Mouse (Mus musculus): Measurements from ENCODE around the gene Cep41.

Gene Cep41

DNA sequence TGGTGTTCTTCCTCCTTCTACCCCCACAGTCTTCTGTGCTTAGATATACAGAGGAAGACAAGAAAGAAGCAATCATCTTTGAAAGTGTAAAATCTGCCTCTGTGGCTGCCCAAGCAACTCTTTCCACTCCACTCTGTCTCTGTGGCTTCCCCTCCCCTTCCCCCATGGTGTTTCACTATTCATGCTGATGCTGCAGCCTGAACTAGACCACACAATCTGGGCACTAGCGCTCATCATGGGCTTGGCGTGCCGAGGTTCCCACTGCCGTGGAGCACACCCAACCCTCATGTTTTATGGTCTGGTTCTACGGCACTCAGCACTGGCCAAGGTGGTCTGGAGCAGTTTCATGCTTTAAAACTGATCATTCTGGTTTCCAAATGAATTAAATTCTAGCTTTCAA, 21.9 kb downstream of the Cep41 start:
- DNase-seq = no peak

DNA sequence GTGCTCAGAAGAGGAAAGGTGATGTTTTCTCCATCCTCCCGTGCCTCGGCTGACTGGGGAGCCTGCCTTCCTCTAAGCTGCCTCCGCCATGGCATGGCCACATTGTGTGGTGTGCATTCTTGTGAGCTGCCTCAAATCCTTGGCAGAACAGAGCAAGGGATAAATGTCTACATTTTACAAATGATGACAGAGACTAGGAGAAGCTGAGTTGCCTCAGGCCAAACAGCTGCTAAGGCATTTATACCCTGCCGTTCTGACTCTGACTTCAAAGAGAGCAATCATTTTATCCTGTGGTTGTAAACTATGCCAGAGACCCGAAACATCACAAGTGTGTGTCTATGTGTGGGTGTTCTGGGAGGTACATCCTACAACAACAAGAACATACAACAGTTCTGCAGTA, 26.0 kb downstream of the Cep41 start:
- DNase-seq = no peak

GRCm38 (mm10) chr6:30666043-30666442, 27.5 kb downstream of the Cep41 start:
- DNase-seq = no peak

- DNase-seq = no peak
These were observed 28.3 kb downstream of the Cep41 start for GRCm38 (mm10) chr6:30665296-30665695.

- no peak for DNase-seq
These were observed 28.8 kb downstream of the Cep41 start for GRCm38 (mm10) chr6:30664776-30665175.

DNA sequence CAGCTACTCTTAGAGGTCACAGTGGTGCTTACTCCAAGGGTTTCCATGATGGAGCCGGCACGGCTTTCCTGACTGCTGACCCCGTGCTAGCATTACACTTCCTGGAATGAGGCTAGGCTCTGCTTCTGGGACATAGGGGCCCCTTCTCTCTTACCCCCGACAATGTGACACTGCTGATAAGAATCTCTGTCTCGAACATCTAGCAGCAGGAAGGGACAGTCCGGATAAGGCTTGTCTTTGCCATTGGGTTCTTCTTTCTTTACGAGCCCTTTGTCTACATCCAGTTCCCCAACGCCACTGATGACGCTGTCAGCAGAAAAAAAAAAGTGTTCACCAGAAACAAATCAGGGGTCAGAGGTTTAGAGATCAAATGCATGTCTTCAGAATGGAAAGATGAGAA, 34.9 kb downstream of the Cep41 start:
- DNase-seq = no peak

DNA sequence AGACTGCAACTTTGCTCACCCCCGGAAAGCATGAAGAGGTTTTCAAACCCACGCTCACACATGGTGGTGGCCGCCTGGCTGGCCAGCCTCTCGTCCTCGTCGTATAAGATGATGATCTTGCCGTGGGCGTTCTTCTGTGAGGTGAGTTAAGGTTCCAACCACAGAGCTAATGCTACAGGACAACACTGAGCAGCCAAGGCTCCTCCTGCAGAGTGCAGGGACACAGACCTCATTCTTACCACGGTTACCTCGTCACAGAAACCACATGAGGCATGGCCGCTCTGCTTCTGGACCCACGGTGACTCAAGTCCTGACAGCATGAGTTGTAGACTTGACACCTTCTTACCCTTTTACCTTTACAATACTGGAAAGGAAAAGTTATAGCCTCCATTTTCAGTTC, 36.3 kb downstream of the Cep41 start:
- DNase-seq = no peak

DNA sequence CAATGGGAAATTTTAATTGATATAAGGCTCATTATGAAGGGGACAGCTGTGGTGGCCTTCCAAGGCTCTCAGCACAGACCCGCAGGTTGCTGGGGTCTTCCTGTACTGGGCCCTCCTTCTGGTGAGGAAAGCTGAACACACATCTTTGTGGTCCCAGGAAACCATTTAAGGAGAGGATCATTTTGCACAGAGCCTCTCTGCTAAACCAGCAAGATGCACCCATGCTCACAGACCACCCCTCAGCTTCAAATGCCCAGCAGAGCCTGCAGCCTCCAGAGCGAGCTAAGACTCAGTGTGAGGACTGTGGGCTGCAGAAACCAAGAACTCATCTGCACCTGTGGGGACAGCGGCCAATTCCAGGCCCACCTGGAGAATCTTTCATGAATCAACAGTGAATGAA, 38.6 kb downstream of the Cep41 start:
- no peak for DNase-seq

DNA sequence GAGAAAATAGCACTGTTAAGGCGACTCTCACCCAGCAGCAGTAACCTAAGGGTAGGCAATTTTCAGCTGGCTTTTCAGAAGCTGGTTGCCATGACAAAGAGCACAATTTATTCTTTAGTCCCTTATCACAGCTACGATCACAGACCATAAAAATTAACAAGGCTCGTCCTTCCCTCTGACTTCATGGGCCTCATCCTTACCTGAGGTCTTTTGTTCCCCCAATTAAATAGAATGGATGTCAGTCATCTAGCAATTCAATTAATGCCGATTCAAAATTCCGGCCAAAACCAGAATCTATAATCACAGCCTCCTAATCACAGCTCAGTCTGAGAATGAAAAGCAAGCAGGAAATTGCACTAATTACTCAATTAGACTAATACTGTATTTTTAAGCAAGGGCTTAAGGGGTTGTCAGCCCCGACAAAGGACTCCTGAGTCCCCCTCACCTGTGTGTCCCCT, 39.1 kb downstream of the Cep41 start:
- no peak for DNase-seq

DNA sequence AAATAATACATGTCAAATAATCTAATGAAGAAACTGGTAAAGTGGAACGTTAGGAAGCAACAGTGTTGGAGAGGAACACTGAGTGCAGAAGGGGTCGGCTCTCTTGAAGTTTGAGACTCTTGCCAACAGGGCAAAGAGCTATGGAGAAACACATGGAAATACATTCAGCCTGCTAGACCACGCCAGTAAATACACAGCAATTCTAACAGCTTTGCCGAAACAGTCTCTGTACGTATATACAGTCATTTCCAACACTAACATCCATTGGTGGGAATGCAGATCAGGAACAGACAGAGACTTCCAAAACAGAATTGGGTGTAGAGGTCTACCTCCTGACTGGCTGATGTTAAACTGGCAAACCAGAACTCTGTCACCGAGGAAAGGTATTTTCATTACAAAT, 40.0 kb downstream of the Cep41 start:
- DNase-seq = no peak

DNA sequence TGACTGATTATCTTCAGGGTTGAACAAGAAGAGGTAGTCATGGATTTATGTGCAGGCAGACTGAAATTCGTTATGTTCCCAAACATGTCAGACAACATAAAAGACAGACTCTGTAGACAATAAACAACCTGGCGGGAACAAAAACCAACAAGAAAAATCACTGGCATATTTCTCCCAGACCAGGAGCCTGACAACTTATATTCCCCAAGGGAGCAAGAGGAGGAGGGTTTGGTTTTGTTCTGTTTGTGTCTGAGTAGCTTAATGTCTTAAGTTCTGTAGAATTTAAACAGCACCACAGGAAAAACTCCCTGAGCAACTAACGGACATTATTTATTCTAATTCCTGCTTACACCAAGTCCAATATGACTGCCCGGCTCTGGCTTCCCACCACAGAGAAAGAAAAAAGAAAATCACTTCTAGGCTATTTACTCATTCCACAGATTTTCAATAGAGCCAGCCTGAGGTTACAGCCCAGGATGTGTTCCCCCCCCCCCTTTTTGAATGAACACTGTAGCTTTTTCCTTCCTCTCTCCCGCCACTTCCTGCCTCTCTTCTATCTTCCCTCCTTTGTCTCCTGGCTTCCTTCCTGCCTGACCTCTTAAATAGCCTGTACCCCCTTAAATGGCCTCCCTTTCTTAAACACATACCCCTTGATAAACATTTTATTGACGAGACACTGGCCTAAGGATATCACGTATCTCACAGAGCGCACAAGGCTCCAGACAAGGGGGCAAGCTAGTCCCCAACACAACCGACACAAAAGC, 40.9 kb downstream of the Cep41 start:
- DNase-seq = no peak

DNA sequence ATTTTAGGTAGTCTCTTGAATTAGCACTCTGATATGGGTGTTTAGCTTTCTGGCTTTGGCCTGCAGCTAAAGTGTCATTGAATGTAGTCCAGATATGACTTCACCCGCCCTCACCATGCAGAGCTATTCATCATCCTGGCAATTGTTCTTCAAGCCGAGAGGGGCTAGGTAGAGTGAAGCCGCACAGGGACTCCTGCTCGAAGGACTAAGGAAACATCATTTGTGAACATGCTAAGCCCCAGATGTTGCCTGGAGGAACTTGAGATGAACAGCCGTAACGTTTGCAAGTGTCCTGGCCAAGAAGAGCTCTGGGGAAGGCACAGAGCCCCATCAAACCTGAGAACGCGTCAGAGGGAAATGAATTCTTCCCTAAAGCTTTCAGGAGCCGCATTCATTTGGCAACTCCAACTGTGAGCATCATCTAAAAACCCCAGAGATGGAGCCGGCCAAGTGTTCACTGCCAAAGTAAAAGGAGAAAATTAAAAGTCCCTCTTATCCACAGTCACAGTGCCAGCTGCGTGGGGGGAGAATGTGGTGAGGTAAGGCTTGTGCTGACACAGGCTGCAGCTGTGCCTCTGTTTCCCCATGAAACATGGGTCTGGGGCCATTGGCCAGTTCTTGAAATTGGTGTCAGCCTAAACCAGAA, 43.8 kb downstream of the Cep41 start:
- DNase-seq = no peak

DNA sequence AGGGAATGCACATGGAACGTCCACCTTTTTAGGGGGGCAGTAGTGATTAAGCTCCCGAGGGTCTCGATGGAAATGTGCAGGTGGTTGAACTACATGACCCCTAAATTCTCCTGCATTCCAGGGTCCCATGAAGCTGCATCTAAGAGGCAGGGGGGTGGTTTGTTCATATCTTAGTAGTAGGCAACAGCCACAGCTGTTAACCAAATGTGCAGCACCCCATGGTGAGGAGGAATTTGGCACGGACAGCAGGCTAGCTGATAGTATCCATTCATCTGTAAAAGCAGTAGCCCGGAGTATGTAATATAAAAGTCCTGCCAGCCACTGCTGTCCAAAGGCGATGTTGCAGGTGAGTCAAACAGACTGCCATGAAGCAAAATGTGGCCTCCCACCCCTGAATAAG, 48.2 kb downstream of the Cep41 start:
- DNase-seq = no peak

- no peak for DNase-seq
These were observed 49.1 kb downstream of the Cep41 start for GRCm38 (mm10) chr6:30644462-30644861.

GRCm38 (mm10) chr6:30643694-30644460, 49.7 kb downstream of the Cep41 start:
- no peak for DNase-seq

DNA sequence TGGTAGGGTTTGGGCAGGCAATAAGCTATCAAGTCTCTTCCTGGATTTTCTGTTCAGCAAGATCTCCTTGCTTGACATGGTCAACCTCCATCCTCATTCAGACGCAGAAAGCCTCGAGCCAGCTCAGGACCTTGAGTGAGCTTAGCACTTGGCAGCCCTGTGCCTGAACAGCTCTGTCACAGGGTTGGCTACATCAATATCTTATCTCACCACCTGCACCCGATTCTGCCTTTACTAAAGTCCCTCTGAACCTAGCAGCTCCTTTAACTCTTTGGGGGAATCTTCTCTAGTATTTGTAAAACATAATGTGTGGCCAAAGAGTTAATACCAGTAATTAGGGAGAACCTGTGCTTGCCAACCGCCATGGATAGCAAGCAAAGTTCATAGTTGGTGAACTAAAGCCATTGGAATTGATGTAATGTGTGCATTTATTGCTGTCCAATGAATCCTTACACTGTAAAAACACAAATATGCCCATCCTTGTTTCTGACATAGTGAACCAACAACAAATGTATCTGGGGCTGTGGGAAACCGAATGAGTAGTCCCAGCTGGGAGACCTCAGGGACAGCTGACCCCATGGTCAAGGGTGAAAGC, 54.8 kb downstream of the Cep41 start, which contains the start of gene Cpa1:
TSS of gene Cpa1 (plus strand) at position 545 of the 595 bp plus-strand sequence.
- DNase-seq = no peak

GRCm38 (mm10) chr6:30636186-30636842, 57.2 kb downstream of the Cep41 start:
- DNase-seq = no peak

DNA sequence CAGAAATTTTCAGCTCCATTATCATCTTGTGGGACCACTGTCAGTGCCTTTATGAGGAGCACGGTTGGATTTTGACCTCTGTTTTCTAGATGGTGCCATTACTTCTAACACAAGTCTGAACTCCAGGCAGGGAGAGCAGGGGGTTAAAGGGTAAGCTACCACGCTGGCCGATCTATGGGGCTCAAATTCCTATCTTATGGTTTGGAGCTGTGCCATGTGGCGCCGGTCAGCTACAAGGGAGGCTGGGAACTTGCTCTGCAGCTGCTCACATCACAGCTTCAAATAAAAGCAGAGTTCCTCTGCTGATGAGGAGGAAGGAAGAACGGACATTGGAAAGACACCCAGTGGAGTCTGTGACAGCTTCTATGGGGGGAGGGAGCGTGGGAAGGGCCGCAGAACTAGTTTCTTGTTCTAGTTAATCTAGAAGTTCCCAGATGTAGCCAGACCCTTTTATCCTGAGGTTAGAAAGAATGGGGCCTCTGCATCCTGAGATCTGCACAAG, 58.1 kb downstream of the Cep41 start:
- no peak for DNase-seq

DNA sequence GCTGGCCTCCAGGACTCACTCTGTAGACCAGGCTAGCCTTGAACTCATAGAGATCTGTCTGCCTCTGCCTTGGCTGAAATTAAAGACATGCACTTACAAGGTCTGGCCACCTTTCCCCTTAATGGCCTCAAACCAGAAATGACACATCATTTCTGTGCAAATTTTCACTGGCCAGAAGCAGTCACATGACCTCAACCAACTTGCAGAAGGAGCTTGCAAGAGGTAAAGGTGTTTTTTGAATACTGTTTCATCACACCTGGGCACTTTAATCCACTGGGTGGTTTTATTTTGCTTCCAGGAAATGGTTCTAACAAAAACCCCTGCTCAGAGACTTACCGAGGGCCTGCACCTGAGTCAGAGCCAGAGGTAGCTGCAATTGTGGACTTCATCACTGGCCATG, 63.6 kb downstream of the Cep41 start:
- DNase-seq = no peak

GRCm38 (mm10) chr6:30628152-30628551, 65.4 kb downstream of the Cep41 start:
- DNase-seq = no peak

DNA sequence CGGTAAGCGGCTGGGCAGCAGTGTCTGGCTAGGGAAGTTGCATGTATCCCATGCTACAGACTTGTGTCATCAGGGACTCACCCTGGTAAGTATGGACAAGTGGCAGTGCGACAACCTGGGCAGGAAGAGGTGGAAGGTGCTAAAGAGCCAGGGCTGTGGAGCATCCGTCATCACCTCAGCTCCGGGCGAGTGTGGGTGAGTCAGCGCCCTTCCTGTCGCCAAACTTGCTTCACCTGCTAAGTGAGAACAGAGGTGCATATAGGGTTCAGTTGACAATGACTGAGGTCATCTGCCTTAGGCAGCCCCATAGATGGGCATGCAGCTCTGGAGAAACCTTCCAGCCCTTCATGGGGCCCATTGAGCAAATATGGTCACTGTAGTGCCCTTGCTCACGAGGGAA, 68.8 kb downstream of the Cep41 start:
- DNase-seq = no peak

DNA sequence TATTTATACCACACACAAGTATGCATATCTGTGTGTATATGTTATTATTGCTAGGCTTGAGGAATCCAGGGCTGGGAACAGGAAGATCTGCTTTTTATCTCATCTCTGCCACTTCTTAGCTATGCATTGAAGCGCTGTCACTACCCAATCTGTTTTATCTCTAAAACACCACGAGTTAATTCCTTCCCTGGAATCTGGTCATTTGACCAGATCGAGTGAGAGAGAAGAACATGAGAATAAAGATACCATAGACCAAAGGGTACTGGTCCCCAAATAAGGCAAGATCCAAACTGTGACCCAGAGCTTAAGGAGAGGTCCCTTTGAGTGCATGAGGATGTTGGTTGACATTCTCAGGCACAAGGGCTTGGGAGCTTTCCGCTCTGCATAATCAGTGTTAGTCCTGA, 71.6 kb downstream of the Cep41 start:
- DNase-seq = no peak

DNA sequence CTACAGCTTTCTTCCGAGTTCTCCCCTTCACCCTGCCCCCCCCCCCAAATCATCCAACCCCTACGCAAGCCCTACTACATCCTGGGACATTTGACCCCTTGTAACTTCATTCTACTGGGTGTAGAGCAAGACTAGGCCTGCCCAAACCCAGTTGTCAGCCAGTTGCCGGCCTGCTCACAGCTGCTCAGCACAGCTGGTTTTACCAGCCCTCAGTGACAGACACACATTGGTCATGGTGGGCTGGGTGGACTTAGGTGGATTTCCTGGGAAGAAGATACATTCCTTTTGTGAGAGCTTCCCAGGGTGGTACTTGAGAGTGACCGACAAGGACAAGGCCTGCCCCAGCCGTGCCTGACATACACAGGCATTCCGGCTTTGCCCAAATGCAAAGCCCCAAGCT, 72.6 kb downstream of the Cep41 start:
- DNase-seq = no peak

Data from liver (tissue).